Mouse (Mus musculus) heart, embryonic 14.5 days (tissue): ENCODE results near the gene C1qtnf5. TPM values are rescaled to one million over a fixed set of nuclear protein-coding genes. Genes with fewer than 3 reads are reported as not detected.

Source experiments
- ATAC-seq: fragments of 200-750 bp; cut with Nextera tagmentation; 2 replicates; pipeline ENCODE4 v1.8.0; 2017; ENCODE audit warnings: low read depth, moderate TSS enrichment; ENCODE audit not compliant: insufficient number of reproducible peaks, insufficient read depth, low FRiP score
- H3K27ac ChIP-seq, 2 experiments: fragments of 200-500 bp in 1 of 2; fragments of 300-500 bp in 1 of 2; sonication (generic) in 1 of 2; replicated peaks in 1 of 2; 2 replicates each; pipeline ENCODE4 v1.5.1; 2012 to 2014; ENCODE audit warnings: low read depth in 2 of 2, low read length in 2 of 2, control low read depth in 1 of 2, mild to moderate bottlenecking in 1 of 2, mixed read lengths in 1 of 2; ENCODE audit not compliant: control insufficient read depth in 1 of 2, insufficient read depth in 1 of 2
- H3K27me3 ChIP-seq: fragments of 300-500 bp; sonication (generic); 2 replicates; pipeline ENCODE4 v1.6.1; 2014; ENCODE audit warnings: mild to moderate bottlenecking, low read length, control low read depth; ENCODE audit not compliant: control insufficient read depth, insufficient read depth
- H3K36me3 ChIP-seq: fragments of 300-500 bp; sonication (generic); 2 replicates; pipeline ENCODE4 v1.6.1; 2014; ENCODE audit warnings: mild to moderate bottlenecking, control low read depth, low read length, mixed read lengths; ENCODE audit not compliant: control insufficient read depth, insufficient read depth
- H3K4me1 ChIP-seq, 2 experiments: fragments of 200-500 bp in 1 of 2; fragments of 300-500 bp in 1 of 2; sonication (generic) in 1 of 2; 2 replicates each; pipeline ENCODE4 v1.6.1; 2012 to 2014; ENCODE audit warnings: low read length in 2 of 2, control low read depth in 1 of 2, mixed read lengths in 1 of 2; ENCODE audit not compliant: control insufficient read depth in 2 of 2, insufficient read depth in 2 of 2
- H3K4me2 ChIP-seq: fragments of 300-500 bp; sonication (generic); 2 replicates; pipeline ENCODE4 v1.6.1; 2014; ENCODE audit warnings: mild to moderate bottlenecking, low read length
- H3K4me3 ChIP-seq, 2 experiments: fragments of 200-500 bp in 1 of 2; fragments of 300-500 bp in 1 of 2; sonication (generic) in 1 of 2; 2 replicates each; pipeline ENCODE4 v1.5.1; 2012 to 2014; ENCODE audit warnings: low read length in 2 of 2, mild to moderate bottlenecking in 2 of 2, control low read depth in 1 of 2, low read depth in 1 of 2, moderate library complexity in 1 of 2; ENCODE audit not compliant: control insufficient read depth in 1 of 2, insufficient read depth in 1 of 2
- H3K9ac ChIP-seq: fragments of 300-500 bp; sonication (generic); 2 replicates; pipeline ENCODE4 v1.6.1; 2014; ENCODE audit warnings: mild to moderate bottlenecking, low read length
- H3K9me3 ChIP-seq: fragments of 300-500 bp; sonication (generic); 2 replicates; pipeline ENCODE4 v1.6.1; 2016; ENCODE audit warnings: low read length, control low read depth; ENCODE audit not compliant: control insufficient read depth
- WGBS: fragments of 180-500 bp; shearing (Covaris S2); extraction: QIAGEN DNeasy Blood & Tissue Kit; methylation state at CpG from one replicate; pipeline ENCODE4 v1.1.7; 2014; 5-methylcytosine and 5-hydroxymethylcytosine counted together
- polyA plus RNA-seq: library from polyadenylated mRNA; unstranded; fragments of >200 nt; fragmentation: Nextera tagmentation; extraction: Ambion mirVana; gene quantifications from 2 replicates; pipeline ENCODE4 v1.2.1, GENCODE M21; 2014

C1qtnf5 gene
- polyA plus RNA-seq, 1 experiment from 2014 or later: 2.7 TPM

DNA sequence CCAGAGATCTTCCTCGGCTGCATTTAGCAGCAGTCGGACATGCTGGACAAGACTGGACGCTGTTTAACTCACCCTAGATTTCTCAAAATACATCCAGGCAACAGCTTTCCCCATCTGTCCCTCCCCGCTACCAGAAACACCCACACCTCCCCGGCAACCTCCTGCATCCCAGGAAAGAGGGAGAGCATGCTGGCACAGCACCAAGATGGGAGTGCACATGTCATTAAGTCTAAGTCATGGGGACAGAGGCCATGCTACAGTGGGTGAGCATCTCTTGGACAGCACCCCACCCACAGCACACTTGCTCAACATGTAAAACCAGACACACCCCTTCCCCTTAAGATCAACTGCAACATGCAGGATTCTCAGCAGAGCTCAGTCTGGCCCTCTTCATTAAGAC, 26.1 kb upstream of the C1qtnf5 start:
- no peak overlapping the region for H3K4me2 ChIP-seq
- no peak overlapping the region for H3K4me3 ChIP-seq
- no peaks in the 10 kb centered on the region for H3K9me3 ChIP-seq
- peaks cover 53 to 83% of the 10 kb centered on the region in 2 experiments for H3K4me1 ChIP-seq
- 31% methylated on average over 5 of the region's 5 CpGs for WGBS
- H3K27ac ChIP-seq: peak overlapping the region in 1 of 2 experiments; percentile 61; a peak in 2 of 4 replicates
- H3K27me3 ChIP-seq: no peaks in the 10 kb centered on the region
- ATAC-seq: no peak
- peaks cover 16% of the 10 kb centered on the region for H3K36me3 ChIP-seq
- peak overlapping the region; percentile 13; the same call in 1 of the 2 replicates for H3K9ac ChIP-seq

DNA sequence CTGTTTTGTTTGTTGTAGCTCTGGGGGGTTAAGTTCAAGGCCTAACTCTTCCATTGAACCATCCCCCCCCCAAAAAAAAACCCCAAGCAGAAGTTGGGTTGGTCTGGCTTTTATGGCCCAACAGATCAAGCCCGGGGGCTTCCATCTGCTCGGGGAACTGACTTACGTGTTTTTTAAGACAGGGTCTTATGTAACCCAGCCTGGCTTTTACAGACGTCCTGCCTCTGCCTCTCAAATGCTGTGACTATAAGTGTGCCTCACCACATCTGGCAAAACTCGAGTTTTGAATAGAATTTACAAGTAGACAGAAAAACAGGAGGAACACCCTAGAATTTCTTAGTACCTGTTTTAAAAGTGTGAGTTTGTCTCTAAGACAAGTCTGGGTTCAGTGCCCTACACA, 25.5 kb upstream of the C1qtnf5 start:
- Histone ChIP-seq H3K4me1 (peaks cover 52 to 78% of the 10 kb centered on the region in 2 experiments), H3K27ac (no peak overlapping the region), H3K4me3 (no peak overlapping the region), H3K27me3 (no peaks in the 10 kb centered on the region), H3K9ac (no peak overlapping the region), H3K4me2 (no peak overlapping the region), H3K36me3 (peaks cover 11% of the 10 kb centered on the region; the same call in 1 of the 2 replicates), H3K9me3 (no peaks in the 10 kb centered on the region)
- WGBS: 79% methylated on average over 5 of the region's 5 CpGs
- ATAC-seq: no peak

DNA sequence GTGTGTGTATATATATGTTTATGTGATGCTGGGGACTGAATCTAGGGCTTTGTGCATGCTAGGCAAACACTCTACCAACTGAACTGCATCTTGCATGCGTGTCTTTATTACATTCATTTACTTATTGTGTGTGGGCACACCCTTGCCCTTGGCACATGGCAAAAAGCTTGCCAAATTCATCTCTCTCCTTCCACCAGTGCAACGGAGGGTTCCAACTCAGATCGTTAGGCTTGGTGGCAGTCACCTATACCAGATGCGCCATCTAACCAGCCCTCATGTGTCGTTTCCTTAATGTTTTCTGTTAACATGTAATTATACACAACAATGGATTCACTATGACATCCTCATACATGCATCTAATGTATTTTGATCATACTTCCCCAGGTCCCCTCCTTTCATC, 24.8 kb upstream of the C1qtnf5 start:
- peaks cover 50 to 78% of the 10 kb centered on the region in 2 experiments for H3K4me1 ChIP-seq

DNA sequence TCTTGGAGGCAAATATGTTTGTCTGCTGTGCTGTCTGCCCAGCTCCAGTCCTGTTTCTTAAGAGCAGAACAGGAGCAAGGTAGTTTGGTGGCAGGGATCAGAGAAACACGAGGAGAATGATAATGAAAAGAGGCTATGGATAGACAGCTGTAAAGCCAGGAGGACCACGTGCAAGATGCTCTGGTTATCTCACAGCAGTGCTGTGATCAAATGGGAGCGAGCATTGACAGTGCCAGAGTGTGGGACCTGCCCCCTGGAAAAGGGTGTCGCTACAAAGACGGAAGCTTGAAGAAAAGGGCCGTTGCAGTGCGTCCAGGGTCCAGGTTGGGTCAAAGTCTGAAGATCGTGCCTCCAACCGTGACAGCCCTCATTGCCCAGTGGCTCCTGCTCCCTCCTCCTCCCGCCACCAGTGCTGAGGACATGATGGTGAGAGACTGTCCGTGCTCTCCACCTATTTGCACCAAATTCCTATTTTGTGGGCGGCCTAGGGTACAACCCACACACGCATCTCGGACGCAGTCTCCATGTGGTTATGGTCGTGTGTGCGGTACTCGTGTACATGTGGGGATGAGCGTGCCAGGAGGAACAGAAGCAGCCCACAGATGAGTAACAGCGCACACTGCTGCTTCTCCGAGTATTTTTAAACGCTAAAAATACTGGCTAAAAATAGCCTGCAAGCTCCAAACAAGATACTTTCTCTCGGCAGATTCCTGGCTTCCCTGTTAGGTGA, 23.5 kb upstream of the C1qtnf5 start:
- no peaks in the 10 kb centered on the region for H3K36me3 ChIP-seq
- no peaks in the 10 kb centered on the region for H3K9me3 ChIP-seq
- H3K4me2 ChIP-seq: peak overlapping the region; percentile 96
- no peaks in the 10 kb centered on the region; the same call in 1 of the 2 replicates for H3K27me3 ChIP-seq
- peaks cover 46 to 75% of the 10 kb centered on the region in 2 experiments for H3K4me1 ChIP-seq
- H3K27ac ChIP-seq: peak overlapping the region; percentile 93 to 94
- no peak for ATAC-seq
- peak overlapping the region; percentile 72 to 75 for H3K4me3 ChIP-seq
- WGBS: 4% methylated on average over 23 of the region's 23 CpGs
- H3K9ac ChIP-seq: peak overlapping the region; percentile 96

More for the DNA sequence above, 24.8 kb upstream of the C1qtnf5 start:
- WGBS: 92% methylated on average over 5 of the region's 5 CpGs
- Histone ChIP-seq H3K36me3 (peaks cover 9% of the 10 kb centered on the region; the same call in 1 of the 2 replicates), H3K9ac (no peak overlapping the region), H3K4me2 (no peak overlapping the region), H3K9me3 (no peaks in the 10 kb centered on the region), H3K4me3 (no peak overlapping the region), H3K27me3 (no peaks in the 10 kb centered on the region), H3K27ac (peak overlapping the region in 1 of 2 experiments; percentile 94; a peak in 1 of 4 replicates)
- ATAC-seq: no peak

DNA sequence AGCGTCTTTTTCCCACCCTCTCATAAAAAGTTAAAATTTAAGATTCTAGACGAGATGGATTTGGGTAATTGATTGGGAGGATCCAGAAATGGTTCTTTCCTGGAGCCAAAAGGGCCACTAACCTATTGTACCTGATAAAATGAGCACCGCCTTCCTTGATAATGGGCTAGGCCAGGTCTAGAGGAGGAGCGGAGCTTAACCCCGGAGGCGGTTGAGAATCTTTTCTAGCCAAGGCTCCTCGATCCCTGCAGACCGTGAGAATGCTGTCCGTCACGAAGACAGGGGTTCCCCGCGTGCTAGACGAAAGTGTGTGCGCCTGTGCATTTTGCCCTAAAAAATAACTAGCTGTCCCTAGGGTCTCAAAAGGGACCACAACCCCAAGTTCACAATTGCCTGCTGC, 22.8 kb upstream of the C1qtnf5 start:
- Histone ChIP-seq H3K9me3 (no peaks in the 10 kb centered on the region), H3K4me1 (peaks cover 47 to 75% of the 10 kb centered on the region in 2 experiments)
- 2% methylated on average over 14 of the region's 14 CpGs for WGBS

DNA sequence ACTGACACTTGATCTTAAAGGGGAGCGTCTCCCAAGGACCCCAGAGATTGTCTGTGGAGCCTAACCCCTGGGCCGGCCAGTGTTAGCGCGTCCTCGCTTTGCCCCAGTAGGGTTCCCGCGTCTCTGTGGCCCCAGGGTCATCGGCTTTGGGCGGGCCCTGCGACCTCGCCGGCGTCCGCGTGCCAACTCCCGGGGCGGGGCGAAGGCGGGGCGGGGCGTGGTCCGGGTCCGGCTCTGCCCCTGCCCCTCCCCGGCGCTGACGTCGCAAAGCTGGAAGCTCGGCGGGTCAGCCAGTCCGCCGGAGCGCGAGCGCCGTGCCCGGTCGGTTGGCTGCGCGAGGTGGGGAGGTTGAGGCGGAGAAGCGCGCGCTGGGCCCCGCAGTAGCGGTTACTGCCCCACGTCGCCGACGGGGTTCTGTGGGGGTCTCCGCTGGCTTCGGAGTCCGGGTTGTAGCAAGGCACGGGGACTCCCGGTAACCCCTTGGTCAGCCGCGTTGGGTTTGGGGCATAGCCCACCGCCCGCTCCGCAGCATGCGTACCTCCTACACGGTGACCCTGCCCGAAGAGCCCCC, 22.3 kb upstream of the C1qtnf5 start:
- no peaks in the 10 kb centered on the region for H3K9me3 ChIP-seq
- H3K4me2 ChIP-seq: peak overlapping the region; percentile 96
- H3K36me3 ChIP-seq: peaks cover 8% of the 10 kb centered on the region
- H3K9ac ChIP-seq: peak overlapping the region; percentile 96
- peak; percentile 73 for ATAC-seq
- no peaks in the 10 kb centered on the region; the same call in 1 of the 2 replicates for H3K27me3 ChIP-seq
- peaks cover 47 to 75% of the 10 kb centered on the region in 2 experiments for H3K4me1 ChIP-seq
- H3K27ac ChIP-seq: peak overlapping the region; percentile 61 to 94
- WGBS: under 1% methylated on average over 62 of the region's 62 CpGs
- peak overlapping the region; percentile 72 to 75 for H3K4me3 ChIP-seq

More for the DNA sequence above, 22.8 kb upstream of the C1qtnf5 start:
- H3K27ac ChIP-seq: peak overlapping the region; percentile 58 to 94
- ATAC-seq: no peak
- peak overlapping the region; percentile 96 for H3K9ac ChIP-seq
- H3K36me3 ChIP-seq: peaks cover 3% of the 10 kb centered on the region
- H3K4me3 ChIP-seq: peak overlapping the region; percentile 72 to 75
- no peaks in the 10 kb centered on the region; the same call in 1 of the 2 replicates for H3K27me3 ChIP-seq
- H3K4me2 ChIP-seq: peak overlapping the region; percentile 96

DNA sequence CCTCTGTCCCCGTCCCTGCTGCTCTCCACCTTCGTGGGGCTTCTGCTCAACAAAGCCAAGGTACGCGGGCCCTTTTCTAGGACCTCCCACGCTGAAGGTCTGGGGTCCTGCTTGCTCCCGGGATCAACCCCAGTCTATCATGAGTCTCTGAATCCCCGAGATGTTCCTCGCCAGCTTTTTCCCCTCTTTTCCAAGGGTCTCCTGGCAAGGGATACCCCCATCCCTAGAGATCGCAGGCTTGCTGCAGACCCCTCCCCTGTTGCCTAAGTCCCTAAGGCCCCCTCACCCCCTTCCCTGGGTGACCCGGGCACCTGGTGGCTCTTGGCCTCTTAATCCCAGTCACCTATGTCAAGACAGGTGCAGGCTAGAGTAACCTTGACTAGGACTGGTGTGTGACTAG, 21.8 kb upstream of the C1qtnf5 start:
- Histone ChIP-seq H3K4me1 (peaks cover 46 to 75% of the 10 kb centered on the region in 2 experiments), H3K27ac (peak overlapping the region; percentile 61 to 94), H3K9ac (peak overlapping the region; percentile 96), H3K4me2 (peak overlapping the region; percentile 96), H3K27me3 (no peaks in the 10 kb centered on the region; the same call in 1 of the 2 replicates), H3K36me3 (peaks cover 14% of the 10 kb centered on the region), H3K4me3 (peak overlapping the region; percentile 72 to 75), H3K9me3 (no peaks in the 10 kb centered on the region)
- 7% methylated on average over 10 of the region's 10 CpGs for whole genome bisulfite sequencing
- ATAC-seq: no peak
